Comparison of ENCODE assay signal across 8 mouse cellular contexts in genomic region chr3:27861601-27862000, GRCm38 (mm10). TPM values are rescaled to one million over a fixed set of nuclear protein-coding genes. Genes with fewer than 3 reads are reported as not detected.
A peak's percentile ranks its signal among the peaks of the same experiment; 100 is the strongest.
DNase-seq lines count a peak whose midpoint lies in the region; TF ChIP-seq lines count a peak whose summit lies in the region.
"Had no signal": no experiment of that assay in that cellular context is flagged by ENCODE, and none has a peak within 500 bp of the region (broad histone marks: within the 10 kb centered on the region; RNA-seq: fewer than 3 reads in every experiment).

No protein-coding gene starts in this region.

- WGBS in heart, embryonic 10.5 days: 64% methylated on average over 6 of the region's 6 CpGs

- DNase-seq in retina, postnatal 1 day: peak; percentile 68
- no peak for DNase-seq in retina, embryonic 14.5 days (ENCODE audit: low spot score)
- peak; percentile 70 to 79 for DNase-seq in cerebellum, postnatal 10 days
- peak; percentile 74 for DNase-seq in heart, embryonic 10.5 days (ENCODE audit: low spot score)
- DNase-seq in layer of hippocampus, adult 2 months (ENCODE audit: low spot score in 2 of 2): peak; percentile 26 to 42
- DNase-seq in ovary, postnatal 14 days (ENCODE audit: low spot score): peak; percentile 70
- no peak for DNase-seq in embryo, embryonic 9.5 days (ENCODE audit: extremely low spot score)

- H3K4me1 ChIP-seq in heart, embryonic 10.5 days: peaks cover 58% of the 10 kb centered on the region

- H3K36me3 ChIP-seq in heart, embryonic 10.5 days: no peaks in the 10 kb centered on the region

- H3K27ac ChIP-seq in heart, embryonic 10.5 days: peak overlapping the region; percentile 90
- no peak overlapping the region for H3K27ac ChIP-seq in layer of hippocampus, adult 2 months

- no peaks in the 10 kb centered on the region for H3K9me3 ChIP-seq in heart, embryonic 10.5 days

- TF ChIP-seq CTCF in layer of hippocampus, adult 2 months (conservative IDR thresholded peaks at IDR 0.05): no peak

- H3K4me3 ChIP-seq in heart, embryonic 10.5 days: no peak overlapping the region
- H3K4me3 ChIP-seq in layer of hippocampus, adult 2 months: no peak overlapping the region
- H3K4me3 ChIP-seq: myocyte had no signal

- H3K27me3 ChIP-seq in heart, embryonic 10.5 days (ENCODE audit: insufficient read depth, poor library complexity, severe bottlenecking): no peaks in the 10 kb centered on the region

RNA-seq across cellular contexts. Expression of gene Tmem212, which starts 34.6 kb away (rescaled TPM):
- not detected in 2 replicates for polyA plus RNA-seq in heart, embryonic 10.5 days (2016; fragmentation: Nextera tagmentation; extraction: Ambion mirVana)
- total RNA-seq in layer of hippocampus, adult 2 months (2021): 1 to 10 TPM in 1 of 2 experiments, under 1 TPM in 1; 0.88 to 2.2 TPM
- polyA plus RNA-seq: myocyte had no signal

Comparison
In these comparisons a context has a peak if more than half of its experiments do, and no peak if none do; other contexts are left out.
1. DNase-seq: peak in retina, postnatal 1 day (single experiment), cerebellum, postnatal 10 days (2 of 2), heart, embryonic 10.5 days (single experiment), layer of hippocampus, adult 2 months (2 of 2) and ovary, postnatal 14 days (single experiment); none in retina, embryonic 14.5 days (single experiment) and embryo, embryonic 9.5 days (single experiment).